14 mouse cellular contexts compared by ENCODE assay signal in the genomic region with DNA sequence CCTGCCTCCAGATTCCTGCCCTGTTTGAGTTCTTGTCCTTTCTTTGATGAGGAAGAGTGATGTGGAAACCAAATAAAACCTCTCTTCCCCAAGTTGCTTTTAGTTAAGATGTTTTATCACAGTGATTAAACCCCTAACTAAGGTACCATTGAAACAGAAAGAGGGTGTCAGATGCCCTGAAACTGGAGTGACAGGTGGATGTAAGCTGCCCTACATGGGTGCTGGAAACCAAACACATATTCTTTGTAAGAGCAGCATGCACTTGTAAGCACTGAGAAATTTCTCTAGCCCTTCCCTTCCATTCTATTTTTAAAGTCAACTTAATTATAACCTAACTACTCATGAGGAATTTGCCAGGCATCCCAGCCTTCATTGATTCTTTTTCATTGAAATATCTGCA.
"Had no signal": no experiment of that assay in that cellular context is flagged by ENCODE, and none has a peak within 500 bp of the region (broad histone marks: within the 10 kb centered on the region; RNA-seq: fewer than 3 reads in every experiment).

No protein-coding gene starts in this region.

- H3K27ac ChIP-seq: embryonic facial prominence, embryonic 10.5 days; embryonic facial prominence, embryonic 12.5 days; embryonic facial prominence, embryonic 13.5 days; embryonic facial prominence, embryonic 15.5 days; forebrain, embryonic 10.5 days; forebrain, embryonic 12.5 days; forebrain, embryonic 13.5 days; forebrain, embryonic 15.5 days; gastrocnemius, adult 2 months; heart, adult 2 months had no signal

- H3K36me3 ChIP-seq: embryonic facial prominence, embryonic 10.5 days; embryonic facial prominence, embryonic 12.5 days; embryonic facial prominence, embryonic 13.5 days; embryonic facial prominence, embryonic 15.5 days; forebrain, embryonic 10.5 days; forebrain, embryonic 12.5 days; forebrain, embryonic 15.5 days had no signal

- H3K9me3 ChIP-seq: embryonic facial prominence, embryonic 10.5 days; embryonic facial prominence, embryonic 12.5 days; embryonic facial prominence, embryonic 13.5 days; embryonic facial prominence, embryonic 15.5 days; forebrain, embryonic 10.5 days; forebrain, embryonic 12.5 days; forebrain, embryonic 13.5 days; forebrain, embryonic 15.5 days had no signal

- H3K4me3 ChIP-seq: embryonic facial prominence, embryonic 10.5 days; embryonic facial prominence, embryonic 12.5 days; embryonic facial prominence, embryonic 13.5 days; embryonic facial prominence, embryonic 15.5 days; erythroblast, embryonic 14.5 days; forebrain, embryonic 10.5 days; forebrain, embryonic 12.5 days; forebrain, embryonic 13.5 days; forebrain, embryonic 15.5 days; gastrocnemius, adult 2 months; heart, adult 2 months had no signal

- ATAC-seq: forebrain, embryonic 13.5 days; forebrain, embryonic 14.5 days; forebrain, embryonic 15.5 days; forebrain, embryonic 16.5 days; forebrain, postnatal 0 days had no signal

- H3K27me3 ChIP-seq: embryonic facial prominence, embryonic 12.5 days; embryonic facial prominence, embryonic 13.5 days; embryonic facial prominence, embryonic 15.5 days; forebrain, embryonic 12.5 days; forebrain, embryonic 13.5 days; forebrain, embryonic 15.5 days had no signal

- H3K4me1 ChIP-seq: embryonic facial prominence, embryonic 10.5 days; embryonic facial prominence, embryonic 12.5 days; embryonic facial prominence, embryonic 13.5 days; embryonic facial prominence, embryonic 15.5 days; forebrain, embryonic 10.5 days; forebrain, embryonic 12.5 days; forebrain, embryonic 13.5 days; forebrain, embryonic 15.5 days had no signal

- H3K9ac ChIP-seq: embryonic facial prominence, embryonic 12.5 days; embryonic facial prominence, embryonic 13.5 days; embryonic facial prominence, embryonic 15.5 days; forebrain, embryonic 12.5 days; forebrain, embryonic 13.5 days; forebrain, embryonic 15.5 days; forebrain, postnatal 0 days had no signal

- H3K4me2 ChIP-seq: embryonic facial prominence, embryonic 12.5 days; embryonic facial prominence, embryonic 13.5 days; embryonic facial prominence, embryonic 15.5 days; forebrain, embryonic 12.5 days; forebrain, embryonic 13.5 days; forebrain, embryonic 15.5 days had no signal
